Mouse (Mus musculus) ovary, postnatal 36 days (tissue): Measurements from ENCODE around the gene Cel.

Experiments
- DNase-seq: peaks from one replicate; pipeline ENCODE4 v3.0.0; 2022; ENCODE audit warnings: low spot score, mixed read lengths

The Cel gene

GRCm38 (mm10) chr2:28563303-28563702 lies at the start of gene Cel:
Cel (minus strand) TSS chr2:28563403.
- no peak for DNase-seq

GRCm38 (mm10) chr2:28612436-28613063 lies 49.3 kb upstream of the Cel start:
- DNase-seq: no peak

GRCm38 (mm10) chr2:28611407-28611787 lies 48.2 kb upstream of the Cel start:
- DNase-seq: no peak

- DNase-seq: no peak
Measured at GRCm38 (mm10) chr2:28610716-28611406, 47.7 kb upstream of the Cel start.

- no peak for DNase-seq
Measured at GRCm38 (mm10) chr2:28609851-28610250, 46.6 kb upstream of the Cel start.

GRCm38 (mm10) chr2:28607341-28608165 lies 44.4 kb upstream of the Cel start:
- no peak for DNase-seq

- DNase-seq: no peak
Measured at GRCm38 (mm10) chr2:28606601-28607340, 43.6 kb upstream of the Cel start.

- DNase-seq: no peak
Measured at GRCm38 (mm10) chr2:28605789-28606541, 42.8 kb upstream of the Cel start.

GRCm38 (mm10) chr2:28603542-28603941 lies 40.3 kb upstream of the Cel start:
- no peak for DNase-seq

- no peak for DNase-seq
Measured at GRCm38 (mm10) chr2:28601720-28602590, 38.8 kb upstream of the Cel start.

GRCm38 (mm10) chr2:28599569-28599900 lies 36.3 kb upstream of the Cel start:
- no peak for DNase-seq

- no peak for DNase-seq
Measured at GRCm38 (mm10) chr2:28598692-28599568, 35.7 kb upstream of the Cel start.

- no peak for DNase-seq
Measured at GRCm38 (mm10) chr2:28597733-28598547, 34.7 kb upstream of the Cel start.

GRCm38 (mm10) chr2:28596998-28597397 lies 33.8 kb upstream of the Cel start:
- no peak for DNase-seq

GRCm38 (mm10) chr2:28596021-28596420 lies 32.8 kb upstream of the Cel start:
- no peak for DNase-seq

- DNase-seq: peak; percentile 65
Measured at GRCm38 (mm10) chr2:28592809-28593208, 29.6 kb upstream of the Cel start.

GRCm38 (mm10) chr2:28591479-28591878 lies 28.3 kb upstream of the Cel start:
- no peak for DNase-seq

- no peak for DNase-seq
Measured at GRCm38 (mm10) chr2:28588574-28588973, 25.4 kb upstream of the Cel start.

GRCm38 (mm10) chr2:28585730-28586129 lies 22.5 kb upstream of the Cel start:
- DNase-seq: no peak
